Mouse (Mus musculus) liver, adult 2 months (tissue): ENCODE measurements around the gene Gm42957.

Experiments
- CTCF ChIP-seq: fragments of 200-500 bp; IDR thresholded peaks from 2 replicates; pipeline ENCODE4 v1.5.1; 2011; ENCODE audit warnings: low read depth, low read length, control low read depth
- POLR2A ChIP-seq: fragments of 200-500 bp; IDR thresholded peaks from 2 replicates; pipeline ENCODE4 v1.6.1; 2011; ENCODE audit warnings: low read length, control low read depth; ENCODE audit not compliant: insufficient read depth; ENCODE audit errors: extremely low read depth

- TF ChIP-seq POLR2A (0 out of 2 replicates have a peak, but pooled peaks have one; percentile 27), CTCF (no peak)
These were observed 34.5 kb upstream of the Gm42957 start, which contains the start of gene Lix1l for GRCm38 (mm10) chr3:96600639-96601250.
